Mouse (Mus musculus): Measurements from ENCODE around the gene Smpd4. TPM values are rescaled to one million over a fixed set of nuclear protein-coding genes. Genes with fewer than 3 reads are reported as not detected.
A peak's percentile ranks its signal among the peaks of the same experiment; 100 is the strongest.

Smpd4 gene
- polyA plus RNA-seq, 1 experiment from 2014 or later = 21.2 TPM

- no peak for DNase-seq (ENCODE audit: low spot score)
- Histone ChIP-seq H3K4me3 (replicated peaks; ENCODE audit: low read depth, low read length) (no peak overlapping the region), H3K36me3 (ENCODE audit: insufficient read depth, low read length) (peaks cover 54% of the 10 kb centered on the region), H3K4me1 (replicated peaks; ENCODE audit: insufficient read depth, low read length) (no peaks in the 10 kb centered on the region), H3K9ac (ENCODE audit: low read depth, low read length) (no peak overlapping the region), H3K27me3 (ENCODE audit: insufficient read depth, low read length) (no peaks in the 10 kb centered on the region), H3K27ac (no peak overlapping the region), H3K4me2 (ENCODE audit: low read length) (no peak overlapping the region), H3K9me3 (replicated peaks; ENCODE audit: low read length) (no peaks in the 10 kb centered on the region)
- TF ChIP-seq CTCF (IDR thresholded peaks at IDR 0.05; ENCODE audit: low read depth) = no peak
- WGBS = 74% methylated on average over 2 of the region's 2 CpGs
- ATAC-seq (replicated peaks; ENCODE audit: low FRiP score, low read depth) = no peak
Observed at GRCm38 (mm10) chr16:17636904-17637303, 17.8 kb downstream of the Smpd4 start.

DNA sequence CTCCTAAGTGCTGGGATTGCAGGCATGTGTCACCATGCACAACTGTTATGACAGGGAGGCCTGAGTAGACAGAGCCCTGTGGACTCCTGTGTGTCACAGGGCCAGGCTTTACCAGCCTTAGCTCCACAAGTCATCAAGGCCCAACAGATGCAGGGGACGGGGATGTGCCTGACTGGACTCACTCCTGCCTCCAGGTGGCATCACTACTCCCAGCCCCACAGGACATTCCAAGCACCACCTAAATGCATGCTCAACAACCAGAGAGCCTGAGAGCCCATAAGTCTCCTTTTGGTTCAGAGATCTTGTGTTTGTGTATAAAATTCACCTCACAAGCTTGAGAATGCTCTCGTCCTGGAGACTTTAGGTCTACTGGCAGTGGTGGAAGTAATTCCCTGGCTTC lies 18.5 kb downstream of the Smpd4 start:
- Histone ChIP-seq H3K9me3 (replicated peaks; ENCODE audit: low read length) (no peaks in the 10 kb centered on the region), H3K4me3 (replicated peaks; ENCODE audit: low read depth, low read length) (no peak overlapping the region), H3K4me2 (ENCODE audit: low read length) (no peak overlapping the region), H3K9ac (ENCODE audit: low read depth, low read length) (no peak overlapping the region), H3K4me1 (replicated peaks; ENCODE audit: insufficient read depth, low read length) (no peaks in the 10 kb centered on the region), H3K27me3 (ENCODE audit: insufficient read depth, low read length) (no peaks in the 10 kb centered on the region), H3K36me3 (ENCODE audit: insufficient read depth, low read length) (peaks cover 52% of the 10 kb centered on the region), H3K27ac (no peak overlapping the region)
- ATAC-seq (replicated peaks; ENCODE audit: low FRiP score, low read depth) = no peak
- no peak for DNase-seq (ENCODE audit: low spot score)
- peak; percentile 25; the same call in 1 of the 2 replicates for TF ChIP-seq CTCF (IDR thresholded peaks at IDR 0.05; ENCODE audit: low read depth)
- 87% methylated on average over 2 of the region's 2 CpGs for WGBS

DNA sequence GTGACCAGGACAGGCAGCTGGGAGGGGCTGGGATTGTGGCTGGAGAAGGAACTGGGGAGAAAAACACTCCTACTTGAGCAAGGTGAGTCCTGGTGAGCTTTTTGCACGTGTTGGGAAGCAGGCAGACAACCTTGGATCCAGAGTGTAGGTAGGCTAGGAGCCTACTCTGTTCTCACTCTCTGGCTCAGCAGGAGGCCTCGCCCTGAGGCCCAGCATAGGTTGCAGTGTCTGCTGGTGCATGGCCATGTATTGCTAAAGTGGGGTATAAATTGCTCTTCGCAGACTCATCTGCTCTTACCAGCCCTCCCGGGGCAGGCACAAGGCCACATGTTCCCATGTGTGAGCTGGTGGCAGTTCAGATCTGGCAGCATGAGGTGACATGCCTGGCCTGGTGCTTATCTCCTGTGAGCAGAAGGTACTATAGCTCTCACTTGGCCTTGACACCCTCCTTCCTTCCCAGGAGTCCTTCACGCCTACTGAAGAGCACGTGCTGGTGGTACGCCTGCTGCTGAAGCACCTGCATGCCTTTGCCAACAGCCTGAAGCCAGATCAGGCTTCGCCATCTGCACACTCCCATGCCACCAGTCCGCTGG lies 19.0 kb downstream of the Smpd4 start:
- no peak overlapping the region for H3K9ac ChIP-seq (ENCODE audit: low read depth, low read length)
- no peak for ATAC-seq (replicated peaks; ENCODE audit: low FRiP score, low read depth)
- no peak overlapping the region for H3K4me2 ChIP-seq (ENCODE audit: low read length)
- H3K27me3 ChIP-seq (ENCODE audit: insufficient read depth, low read length) = no peaks in the 10 kb centered on the region
- H3K36me3 ChIP-seq (ENCODE audit: insufficient read depth, low read length) = peaks cover 52% of the 10 kb centered on the region
- H3K4me3 ChIP-seq (replicated peaks; ENCODE audit: low read depth, low read length) = no peak overlapping the region
- H3K27ac ChIP-seq = no peak overlapping the region
- no peaks in the 10 kb centered on the region for H3K4me1 ChIP-seq (replicated peaks; ENCODE audit: insufficient read depth, low read length)
- H3K9me3 ChIP-seq (replicated peaks; ENCODE audit: low read length) = no peaks in the 10 kb centered on the region
- no peak for DNase-seq (ENCODE audit: low spot score)
- 92% methylated on average over 9 of the region's 9 CpGs for WGBS
- no peak for TF ChIP-seq CTCF (IDR thresholded peaks at IDR 0.05; ENCODE audit: low read depth)

GRCm38 (mm10) chr16:17639081-17639480 lies 19.9 kb downstream of the Smpd4 start:
- ATAC-seq (replicated peaks; ENCODE audit: low FRiP score, low read depth) (no peak), DNase-seq (ENCODE audit: low spot score) (no peak)
- H3K9me3 ChIP-seq (replicated peaks; ENCODE audit: low read length) = no peaks in the 10 kb centered on the region
- H3K27ac ChIP-seq = no peak overlapping the region
- H3K36me3 ChIP-seq (ENCODE audit: insufficient read depth, low read length) = peaks cover 52% of the 10 kb centered on the region
- 95% methylated on average over 3 of the region's 3 CpGs for WGBS
- H3K9ac ChIP-seq (ENCODE audit: low read depth, low read length) = no peak overlapping the region
- no peak for TF ChIP-seq CTCF (IDR thresholded peaks at IDR 0.05; ENCODE audit: low read depth)
- H3K4me3 ChIP-seq (replicated peaks; ENCODE audit: low read depth, low read length) = no peak overlapping the region
- H3K27me3 ChIP-seq (ENCODE audit: insufficient read depth, low read length) = no peaks in the 10 kb centered on the region
- H3K4me1 ChIP-seq (replicated peaks; ENCODE audit: insufficient read depth, low read length) = no peaks in the 10 kb centered on the region
- no peak overlapping the region for H3K4me2 ChIP-seq (ENCODE audit: low read length)

DNA sequence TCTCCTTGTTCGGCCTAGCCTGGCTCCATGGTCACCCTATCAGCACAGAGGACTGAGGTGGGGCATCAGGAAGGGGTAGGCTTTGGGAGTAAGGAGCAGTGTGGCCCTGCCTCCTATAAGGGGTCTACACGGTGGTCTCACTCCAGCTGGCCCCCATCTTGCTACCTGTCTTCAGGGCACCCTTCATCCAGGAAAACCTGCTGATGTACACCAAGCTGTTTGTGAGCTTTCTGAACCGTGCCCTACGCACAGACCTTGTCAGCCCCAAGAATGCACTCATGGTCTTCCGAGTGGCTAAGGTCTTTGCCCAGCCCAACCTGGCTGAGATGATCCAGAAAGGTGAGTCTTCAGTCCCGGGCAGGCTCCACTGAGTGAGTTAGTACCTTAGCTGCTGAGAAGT lies 20.8 kb downstream of the Smpd4 start:
- 92% methylated on average over 6 of the region's 6 CpGs for WGBS
- no peak for TF ChIP-seq CTCF (IDR thresholded peaks at IDR 0.05; ENCODE audit: low read depth)
- Histone ChIP-seq H3K4me2 (ENCODE audit: low read length) (no peak overlapping the region), H3K9me3 (replicated peaks; ENCODE audit: low read length) (no peaks in the 10 kb centered on the region), H3K9ac (ENCODE audit: low read depth, low read length) (no peak overlapping the region), H3K27me3 (ENCODE audit: insufficient read depth, low read length) (no peaks in the 10 kb centered on the region), H3K4me3 (replicated peaks; ENCODE audit: low read depth, low read length) (no peak overlapping the region), H3K4me1 (replicated peaks; ENCODE audit: insufficient read depth, low read length) (no peaks in the 10 kb centered on the region), H3K27ac (no peak overlapping the region), H3K36me3 (ENCODE audit: insufficient read depth, low read length) (peaks cover 52% of the 10 kb centered on the region)
- ATAC-seq (replicated peaks; ENCODE audit: low FRiP score, low read depth) (no peak), DNase-seq (ENCODE audit: low spot score) (no peak)

- H3K4me3 ChIP-seq (replicated peaks; ENCODE audit: low read depth, low read length) = no peak overlapping the region
- no peak overlapping the region for H3K9ac ChIP-seq (ENCODE audit: low read depth, low read length)
- no peak overlapping the region for H3K27ac ChIP-seq
- 96% methylated on average over 9 of the region's 9 CpGs for WGBS
- no peaks in the 10 kb centered on the region for H3K27me3 ChIP-seq (ENCODE audit: insufficient read depth, low read length)
- H3K4me1 ChIP-seq (replicated peaks; ENCODE audit: insufficient read depth, low read length) = no peaks in the 10 kb centered on the region
- no peak for TF ChIP-seq CTCF (IDR thresholded peaks at IDR 0.05; ENCODE audit: low read depth)
- peaks cover 52% of the 10 kb centered on the region for H3K36me3 ChIP-seq (ENCODE audit: insufficient read depth, low read length)
- no peaks in the 10 kb centered on the region for H3K9me3 ChIP-seq (replicated peaks; ENCODE audit: low read length)
- H3K4me2 ChIP-seq (ENCODE audit: low read length) = no peak overlapping the region
- DNase-seq (ENCODE audit: low spot score) = no peak
- no peak for ATAC-seq (replicated peaks; ENCODE audit: low FRiP score, low read depth)
Observed at GRCm38 (mm10) chr16:17640706-17641105, 21.6 kb downstream of the Smpd4 start.

DNA sequence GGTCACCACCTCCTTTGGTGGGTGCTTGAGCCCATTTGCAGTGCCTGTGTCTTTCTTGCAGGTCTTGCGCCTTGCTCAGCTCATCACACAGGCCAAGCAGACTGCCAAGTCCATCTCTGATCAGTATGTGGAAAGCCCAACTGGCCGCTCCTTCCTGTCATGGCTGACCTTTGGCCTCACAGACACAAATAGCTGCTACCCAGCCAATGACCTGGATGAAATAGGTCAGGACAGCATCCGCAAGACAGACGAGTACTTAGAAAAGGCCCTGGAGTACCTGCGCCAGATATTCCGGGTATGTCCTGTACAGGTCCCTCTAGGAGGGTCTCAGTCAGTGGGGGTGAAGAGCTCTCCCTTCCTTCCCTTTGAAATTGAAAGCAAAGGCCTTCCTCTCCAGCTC lies 22.1 kb downstream of the Smpd4 start:
- 77% methylated on average over 6 of the region's 6 CpGs for WGBS
- DNase-seq (ENCODE audit: low spot score) (no peak), ATAC-seq (replicated peaks; ENCODE audit: low FRiP score, low read depth) (no peak)
- Histone ChIP-seq H3K27me3 (ENCODE audit: insufficient read depth, low read length) (no peaks in the 10 kb centered on the region), H3K4me3 (replicated peaks; ENCODE audit: low read depth, low read length) (no peak overlapping the region), H3K4me2 (ENCODE audit: low read length) (no peak overlapping the region), H3K4me1 (replicated peaks; ENCODE audit: insufficient read depth, low read length) (no peaks in the 10 kb centered on the region), H3K9me3 (replicated peaks; ENCODE audit: low read length) (no peaks in the 10 kb centered on the region), H3K27ac (no peak overlapping the region), H3K9ac (ENCODE audit: low read depth, low read length) (no peak overlapping the region), H3K36me3 (ENCODE audit: insufficient read depth, low read length) (peaks cover 49% of the 10 kb centered on the region)
- no peak for TF ChIP-seq CTCF (IDR thresholded peaks at IDR 0.05; ENCODE audit: low read depth)
